Mouse (Mus musculus) CH12.LX (cell line): ENCODE measurements around the gene Blvrb. TPM values are rescaled to one million over a fixed set of nuclear protein-coding genes. Genes with fewer than 3 reads are reported as not detected.

Experiments
- DNase-seq: peaks from one replicate; pipeline ENCODE4 v3.0.0-alpha.2; 2013; ENCODE audit errors: extremely low read depth
- H3K27ac ChIP-seq: 2 replicates; pipeline ENCODE4 v1.5.1; 2012; ENCODE audit warnings: low read depth, mild to moderate bottlenecking, control low read depth, moderate library complexity; ENCODE audit not compliant: insufficient read depth
- H3K27me3 ChIP-seq: replicated peaks from 2 replicates; pipeline ENCODE3; 2012; ENCODE audit warnings: inconsistent platforms
- H3K36me3 ChIP-seq, 2 experiments: replicated peaks in 1 of 2; 2 replicates each; pipeline versions ENCODE3 to v1.6.1; 2012; ENCODE audit warnings: inconsistent platforms in 1 of 2, low read length in 1 of 2, mild to moderate bottlenecking in 1 of 2, mixed read lengths in 1 of 2, moderate library complexity in 1 of 2; ENCODE audit not compliant: control insufficient read depth in 1 of 2, insufficient read depth in 1 of 2
- H3K4me1 ChIP-seq, 2 experiments: 2 replicates each; pipeline ENCODE4 v1.6.1; 2012; ENCODE audit warnings: inconsistent platforms in 1 of 2, moderate library complexity in 1 of 2; ENCODE audit not compliant: insufficient read depth in 2 of 2, control insufficient read depth in 1 of 2
- H3K4me2 ChIP-seq: 2 replicates; pipeline ENCODE4 v1.6.1; 2012; ENCODE audit warnings: low read depth, mild to moderate bottlenecking, control low read depth; ENCODE audit not compliant: poor library complexity, insufficient read depth, severe bottlenecking
- H3K4me3 ChIP-seq, 3 experiments: fragments of 150-350 bp in 1 of 3; sonication (generic) in 1 of 3; replicated peaks in 1 of 3; 2 replicates each; pipeline versions ENCODE3 to v1.5.1; 2011 to 2012; ENCODE audit warnings: low read depth in 2 of 3, low read length in 2 of 3, mild to moderate bottlenecking in 2 of 3, moderate library complexity in 2 of 3, control low read depth in 1 of 3, improper control_type of control experiment in 1 of 3, inconsistent platforms in 1 of 3, mixed read lengths in 1 of 3; ENCODE audit not compliant: poor library complexity in 1 of 3
- H3K79me2 ChIP-seq: replicated peaks from 2 replicates; pipeline ENCODE4 v1.6.1; 2012; ENCODE audit warnings: mild to moderate bottlenecking, moderate library complexity; ENCODE audit not compliant: control insufficient read depth, poor library complexity, insufficient read depth, severe bottlenecking; ENCODE audit errors: extremely low read depth
- H3K9ac ChIP-seq: 2 replicates; pipeline ENCODE4 v1.6.1; 2012; ENCODE audit warnings: low read depth, mild to moderate bottlenecking, control low read depth, moderate library complexity; ENCODE audit not compliant: insufficient read depth
- H3K9me3 ChIP-seq: replicated peaks from 2 replicates; pipeline ENCODE3; 2012; ENCODE audit warnings: low read length, inconsistent platforms, mixed read lengths
- CHD1 ChIP-seq: IDR thresholded peaks from 2 replicates; pipeline ENCODE4 v1.6.1; 2012; ENCODE audit warnings: low read depth, low read length, improper control_type of control experiment, inconsistent platforms
- CTCF ChIP-seq, 2 experiments: IDR thresholded peaks in 1 of 2; conservative IDR thresholded peaks in 1 of 2; 2 replicates each; pipeline ENCODE4 v1.5.1; 2011 to 2012; ENCODE audit warnings: low read depth in 2 of 2, low read length in 2 of 2, improper control_type of control experiment in 1 of 2, inconsistent platforms in 1 of 2, mild to moderate bottlenecking in 1 of 2, moderate library complexity in 1 of 2
- E2F4 ChIP-seq: IDR thresholded peaks from 2 replicates; pipeline ENCODE4 v1.6.1; 2011; ENCODE audit warnings: low read depth, low read length, improper control_type of control experiment; ENCODE audit not compliant: insufficient replicate concordance
- ELF1 ChIP-seq: IDR thresholded peaks from 2 replicates; pipeline ENCODE4 v1.6.1; 2014; ENCODE audit warnings: low read depth, mild to moderate bottlenecking, inconsistent platforms, low read length, improper control_type of control experiment
- GABPA ChIP-seq: IDR thresholded peaks from 2 replicates; pipeline ENCODE4 v1.6.1; 2012; ENCODE audit warnings: low read depth, low read length, improper control_type of control experiment, inconsistent platforms; ENCODE audit not compliant: insufficient replicate concordance
- IRF4 ChIP-seq: IDR thresholded peaks from 2 replicates; pipeline ENCODE4 v1.6.1; 2014; ENCODE audit warnings: low read depth, mild to moderate bottlenecking, inconsistent platforms, low read length, improper control_type of control experiment
- JUN ChIP-seq: IDR thresholded peaks from 2 replicates; pipeline ENCODE4 v1.6.1; 2011; ENCODE audit warnings: low read depth, mild to moderate bottlenecking, low read length, improper control_type of control experiment, moderate library complexity; ENCODE audit not compliant: insufficient read depth
- MAX ChIP-seq: IDR thresholded peaks from 2 replicates; pipeline ENCODE4 v1.6.1; 2011; ENCODE audit warnings: low read length, improper control_type of control experiment
- MEF2A ChIP-seq: IDR thresholded peaks from 2 replicates; pipeline ENCODE4 v1.6.1; 2014; ENCODE audit warnings: low read depth, mild to moderate bottlenecking, inconsistent platforms, low read length, improper control_type of control experiment, borderline replicate concordance
- MXI1 ChIP-seq: IDR thresholded peaks from 2 replicates; pipeline ENCODE4 v1.6.1; 2011; ENCODE audit warnings: mild to moderate bottlenecking, low read depth, low read length, improper control_type of control experiment
- NELFE ChIP-seq: IDR thresholded peaks from 2 replicates; pipeline ENCODE4 v1.6.1; 2011; ENCODE audit warnings: low read depth, low read length, improper control_type of control experiment
- NRF1 ChIP-seq: IDR thresholded peaks from 2 replicates; pipeline ENCODE4 v1.6.1; 2014; ENCODE audit warnings: low read depth, mild to moderate bottlenecking, inconsistent platforms, low read length, improper control_type of control experiment, moderate library complexity
- POLR2A ChIP-seq: IDR thresholded peaks from 2 replicates; pipeline ENCODE4 v1.6.1; 2011; ENCODE audit warnings: low read depth, mild to moderate bottlenecking, improper control_type of control experiment, low read length
- POLR2AphosphoS2 ChIP-seq: IDR thresholded peaks from 2 replicates; pipeline ENCODE4 v1.6.1; 2011; ENCODE audit warnings: low read depth, low read length, improper control_type of control experiment
- RAD21 ChIP-seq: IDR thresholded peaks from 2 replicates; pipeline ENCODE4 v1.6.1; 2011; ENCODE audit warnings: low read depth, mild to moderate bottlenecking, low read length, improper control_type of control experiment, moderate library complexity
- RCOR1 ChIP-seq: conservative IDR thresholded peaks from 2 replicates; pipeline ENCODE4 v1.6.1; 2012; ENCODE audit warnings: low read depth, mild to moderate bottlenecking, inconsistent platforms, low read length, improper control_type of control experiment
- SIN3A ChIP-seq: IDR thresholded peaks from 2 replicates; pipeline ENCODE4 v1.6.1; 2012; ENCODE audit warnings: low read length, improper control_type of control experiment, inconsistent platforms
- SMC3 ChIP-seq: IDR thresholded peaks from 2 replicates; pipeline ENCODE4 v1.6.1; 2011; ENCODE audit warnings: low read depth, low read length, improper control_type of control experiment
- TBP ChIP-seq: conservative IDR thresholded peaks from 2 replicates; pipeline ENCODE4 v1.6.1; 2011; ENCODE audit warnings: low read depth, low read length, improper control_type of control experiment
- TCF12 ChIP-seq: IDR thresholded peaks from 2 replicates; pipeline ENCODE4 v1.6.1; 2014; ENCODE audit warnings: low read depth, mild to moderate bottlenecking, inconsistent platforms, low read length, improper control_type of control experiment
- ZC3H11A ChIP-seq: IDR thresholded peaks from 2 replicates; pipeline ENCODE4 v1.6.1; 2012; ENCODE audit warnings: low read depth, mild to moderate bottlenecking, inconsistent platforms, low read length, improper control_type of control experiment
- ZKSCAN1 ChIP-seq: IDR thresholded peaks from 2 replicates; pipeline ENCODE4 v1.6.1; 2012; ENCODE audit warnings: low read depth, inconsistent platforms, low read length, improper control_type of control experiment, borderline replicate concordance
- dilution Hi-C: fragments of 300-500 bp; cut with MboI; formaldehyde crosslinking; loops from 2 replicates; pipeline ENCODE4 v1.14.3; 2020; ENCODE audit warnings: low sequenced_read_pairs; ENCODE audit not compliant: extremely low pct_unique_long_range_greater_than_20kb, extremely low pct_ligation_motif_present
- in situ Hi-C: fragments of 300-500 bp; cut with MboI; formaldehyde crosslinking; loops from 3 replicates; pipeline ENCODE4 v1.14.3; 2019; ENCODE audit warnings: low sequenced_read_pairs, low pct_ligation_motif_present, low pct_unique_long_range_greater_than_20kb, mixed read lengths
- polyA plus RNA-seq: library from polyadenylated mRNA; unstranded; fragments of >175 nt; gene quantifications from 2 replicates; pipeline ENCODE4 v1.2.1, GENCODE M21; 2012; ENCODE audit warnings: low read depth; ENCODE audit not compliant: insufficient read length
- total RNA-seq, 2 experiments: library from RNA; depleted of rRNA; stranded (reverse); fragments of 300-350 nt in 1 of 2; fragments of >200 nt in 1 of 2; gene quantifications; 2 replicates each; pipeline ENCODE4 v1.2.3; 2012 to 2014

Gene Blvrb
- total RNA-seq (2012; rRNA removed) (6.3 and 9.4 TPM in 2 replicates), total RNA-seq (2014; rRNA removed) (2.8 and 4.3 TPM in 2 replicates), polyA plus RNA-seq (5.0 and 7.6 TPM in 2 replicates)

DNA sequence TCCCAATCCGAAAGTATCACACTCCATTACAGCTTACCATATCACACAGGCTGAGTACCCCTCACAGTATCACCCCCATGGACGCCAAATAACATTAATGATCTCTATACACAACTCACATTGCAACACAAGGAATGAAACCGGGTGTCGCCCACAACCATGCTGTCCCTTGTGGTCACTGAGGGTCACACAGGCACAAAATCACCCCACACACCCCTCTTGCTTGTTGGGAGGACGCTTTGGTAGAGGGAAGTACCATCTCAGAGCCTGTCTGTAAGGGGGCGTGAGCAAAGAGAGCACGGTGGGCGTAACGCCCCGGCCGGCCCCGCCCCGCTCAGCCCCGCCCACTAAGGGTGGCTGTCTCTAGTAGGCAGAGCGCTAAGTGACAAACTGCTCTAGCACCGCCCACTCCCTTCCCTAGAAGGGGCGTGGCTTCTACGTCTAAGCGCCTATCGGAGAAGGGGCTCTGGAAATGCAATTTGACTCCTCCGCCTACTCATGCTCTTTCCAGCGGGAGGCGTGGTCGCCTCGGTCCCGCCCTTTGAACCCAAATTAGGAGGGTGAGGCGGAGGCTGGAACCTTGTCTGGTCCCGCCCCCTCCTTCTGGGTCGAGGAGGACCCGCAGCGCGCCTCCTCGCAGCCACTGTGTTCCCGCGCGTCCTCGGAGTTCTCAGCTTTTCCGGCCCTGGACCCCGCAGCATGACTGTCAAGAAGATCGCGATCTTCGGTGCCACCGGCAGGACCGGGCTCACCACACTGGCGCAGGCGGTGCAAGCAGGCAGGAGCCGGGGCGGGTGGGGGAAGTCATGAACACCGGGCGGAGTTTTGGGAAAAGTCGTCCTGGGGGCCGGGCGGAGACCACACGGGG, at the start of gene Blvrb, which contains the start of gene Sptbn4:
Blvrb (plus strand) TSS at position 560 of the 868 bp plus-strand sequence.
Sptbn4 (minus strand) TSS at position 268 of the 868 bp plus-strand sequence.
- H3K9ac ChIP-seq = peak within 1 kb of the TSS; percentile 62
- H3K4me2 ChIP-seq = peak within 1 kb of the TSS; percentile 85
- H3K27ac ChIP-seq = no peak within 1 kb of the TSS
- TF ChIP-seq POLR2A (peak; percentile 59), MEF2A (no peak), NELFE (0 out of 2 replicates have a peak, but pooled peaks have one; percentile 17), MXI1 (peak; percentile 43; the same call in 1 of the 2 replicates), E2F4 (0 out of 2 replicates have a peak, but pooled peaks have one; percentile 11), NRF1 (0 out of 2 replicates have a peak, but pooled peaks have one; percentile 34), TCF12 (no peak)
- in situ Hi-C loops (no loop called here), dilution Hi-C loops (no loop called here)
- peaks cover 10 to 33% of the 10 kb centered on the region in 2 experiments for H3K4me1 ChIP-seq
- H3K36me3 ChIP-seq = no peaks in the 10 kb centered on the region
- peak within 1 kb of the TSS; percentile 37 to 74 (median 53) for H3K4me3 ChIP-seq
- peaks cover 2% of the 10 kb centered on the region for H3K9me3 ChIP-seq
- H3K79me2 ChIP-seq = no peaks in the 10 kb centered on the region
- DNase-seq = peak; percentile 100
- H3K27me3 ChIP-seq = peaks cover 41% of the 10 kb centered on the region

DNA sequence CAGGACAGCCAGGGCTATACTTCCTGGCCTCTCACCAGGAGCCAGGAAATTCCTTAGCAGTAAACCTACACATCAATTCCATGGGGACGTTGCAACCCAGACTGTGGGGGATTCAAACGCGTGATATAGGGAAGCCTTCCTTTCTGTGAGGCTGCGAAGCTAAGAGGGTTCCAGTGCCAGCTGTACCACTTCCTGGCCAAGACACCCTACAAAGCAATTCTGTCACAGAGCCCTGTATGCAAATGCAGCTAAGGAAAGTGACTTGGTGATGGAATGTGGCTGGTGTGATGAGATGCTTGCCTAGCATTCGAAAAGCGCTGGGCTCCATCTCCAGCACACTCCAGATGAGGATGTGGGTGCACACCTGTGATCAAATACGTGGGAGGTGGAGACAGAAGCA, 47.2 kb upstream of the Blvrb start:
- Histone ChIP-seq H3K9ac (no peak overlapping the region), H3K27ac (no peak overlapping the region), H3K36me3 (no peaks in the 10 kb centered on the region), H3K4me3 (no peak overlapping the region), H3K4me2 (no peak overlapping the region), H3K4me1 (peaks cover 5 to 7% of the 10 kb centered on the region in 2 experiments; a peak in 3 of 4 replicates), H3K27me3 (peaks cover 56% of the 10 kb centered on the region), H3K79me2 (no peaks in the 10 kb centered on the region), H3K9me3 (peaks cover 10% of the 10 kb centered on the region)
- dilution Hi-C loops = no loop called here
- no peak for DNase-seq
- no peak for TF ChIP-seq MAX
- no peak for TF ChIP-seq CHD1
- TF ChIP-seq POLR2AphosphoS2 = no peak
- TF ChIP-seq RAD21 = no peak
- in situ Hi-C loops = no loop called here

DNA sequence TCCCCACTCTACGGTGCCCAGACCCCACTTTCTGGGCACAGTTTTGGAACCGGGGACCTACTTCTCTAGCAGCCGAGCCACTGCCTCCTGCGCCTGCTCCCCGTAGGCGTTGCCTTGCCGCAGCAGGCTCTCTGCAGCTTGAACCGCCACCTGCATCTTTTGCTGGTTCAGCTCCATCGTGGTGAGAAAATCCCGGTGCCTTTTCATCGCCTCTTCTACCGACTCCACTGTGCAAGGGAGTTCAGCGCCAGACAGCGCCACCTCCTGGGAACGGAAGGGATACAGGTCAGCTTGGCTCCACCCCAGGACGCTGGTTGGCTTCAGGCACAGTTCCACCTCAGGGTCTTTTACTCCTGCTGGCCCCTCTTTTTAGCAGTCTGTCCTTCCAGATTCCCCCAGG, 45.1 kb upstream of the Blvrb start:
- dilution Hi-C loops (no loop called here), in situ Hi-C loops (no loop called here)
- no peak for TF ChIP-seq SIN3A
- TF ChIP-seq ZKSCAN1 = no peak
- TF ChIP-seq E2F4 = no peak
- no peak for TF ChIP-seq MEF2A
- TF ChIP-seq JUN = no peak
- peak; percentile 59 for TF ChIP-seq NRF1
- TF ChIP-seq TCF12 = no peak
- TF ChIP-seq RCOR1 = no peak
- no peak for TF ChIP-seq MAX
- TF ChIP-seq RAD21 = peak; percentile 54
- TF ChIP-seq ELF1 = no peak
- no peak for TF ChIP-seq TBP
- peak; percentile 25; the same call in 1 of the 2 replicates for TF ChIP-seq IRF4
- peak; percentile 45 to 80; a peak in 3 of 4 replicates for TF ChIP-seq CTCF (conservative IDR thresholded peaks at IDR 0.05 in 1 of 2, IDR thresholded peaks at IDR 0.05 in 1 of 2; ENCODE audit: low read depth in 2 of 2, low read length in 2 of 2)
- peak; percentile 72 for TF ChIP-seq SMC3
- no peak for TF ChIP-seq GABPA
- peak; percentile 17; the same call in 1 of the 2 replicates for TF ChIP-seq ZC3H11A
- Histone ChIP-seq H3K79me2 (no peaks in the 10 kb centered on the region), H3K4me3 (no peak overlapping the region), H3K4me1 (no peaks in the 10 kb centered on the region), H3K9ac (no peak overlapping the region), H3K27ac (no peak overlapping the region), H3K36me3 (no peaks in the 10 kb centered on the region), H3K9me3 (peaks cover 13% of the 10 kb centered on the region), H3K27me3 (peaks cover 38% of the 10 kb centered on the region), H3K4me2 (peak overlapping the region; percentile 22)
- DNase-seq = peak; percentile 65
